Mouse (Mus musculus): ENCODE data around the gene Stx11.
"Not testable (repeated sequence)": the region's sequence is repeated elsewhere in the genome, so short reads cannot be mapped to it uniquely, and the experiment has no call there.

Gene Stx11

DNA sequence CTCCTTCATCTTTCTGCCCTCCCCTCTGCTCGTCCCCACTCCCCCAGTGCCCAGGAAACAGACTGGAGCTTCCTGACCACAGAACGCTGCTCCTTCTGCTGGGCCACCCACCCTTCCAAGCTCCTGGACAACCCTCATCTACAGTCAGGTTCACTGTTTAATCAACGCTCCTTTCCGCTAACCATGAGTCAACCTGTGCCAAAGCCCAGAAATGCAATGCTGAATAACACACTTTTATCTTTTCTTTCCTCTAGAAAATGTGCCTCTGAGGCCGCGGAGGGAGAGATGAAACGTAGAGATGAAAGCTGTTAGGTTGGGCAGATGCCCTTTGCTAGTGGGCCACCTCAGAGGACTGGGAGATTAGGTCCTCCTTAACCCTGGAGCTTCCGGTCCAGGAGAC lies 2.6 kb downstream of the Stx11 start:
- DNase-seq (ENCODE audit: low read depth, low spot score), result no peak

- DNase-seq (ENCODE audit: low read depth, low spot score), result no peak
These were observed 6.8 kb downstream of the Stx11 start for GRCm38 (mm10) chr10:12957271-12957670.

DNA sequence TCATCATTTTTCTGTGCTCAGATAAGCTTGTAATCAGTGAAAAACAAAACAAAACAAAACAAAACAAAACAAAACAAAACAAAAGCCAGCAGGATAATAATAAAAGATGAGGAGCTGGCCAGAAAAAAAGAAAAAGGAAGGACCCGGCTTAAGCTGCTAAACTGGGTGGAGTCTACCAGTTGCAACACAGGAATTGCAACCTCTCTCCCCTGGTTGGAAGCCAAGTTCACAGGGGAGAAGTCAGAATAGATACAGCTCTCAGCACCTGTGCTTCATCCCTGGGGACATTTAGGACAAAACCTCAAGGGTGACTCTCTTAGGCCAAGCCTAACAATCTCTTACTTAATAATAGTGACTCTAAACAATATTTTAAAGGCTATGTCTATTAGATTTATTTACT lies 8.3 kb downstream of the Stx11 start:
- no peak for DNase-seq (ENCODE audit: low read depth, low spot score)

- not testable (repeated sequence) for DNase-seq (ENCODE audit: low read depth, low spot score)
These were observed 12.7 kb downstream of the Stx11 start for GRCm38 (mm10) chr10:12951358-12951757.

DNA sequence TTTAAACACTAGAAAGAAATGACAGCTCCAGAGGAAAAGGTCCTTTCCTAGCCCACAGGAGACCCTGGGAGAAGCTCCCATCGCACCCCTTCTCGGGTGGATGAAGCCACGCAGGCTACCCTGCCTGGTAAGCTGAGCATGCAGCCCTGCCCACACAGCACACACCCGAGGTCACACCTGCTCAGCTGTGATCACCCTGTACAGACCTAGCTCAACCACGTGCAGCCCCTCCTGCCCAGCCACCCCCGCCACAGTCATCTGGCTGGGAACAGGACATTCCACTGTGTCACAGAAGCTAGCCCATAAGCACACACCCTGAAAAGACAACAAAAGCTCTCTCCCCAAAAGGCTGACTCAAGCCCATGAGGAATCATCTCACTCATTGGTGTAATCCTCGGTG lies 14.8 kb downstream of the Stx11 start:
- DNase-seq (ENCODE audit: low read depth, low spot score), result no peak

DNA sequence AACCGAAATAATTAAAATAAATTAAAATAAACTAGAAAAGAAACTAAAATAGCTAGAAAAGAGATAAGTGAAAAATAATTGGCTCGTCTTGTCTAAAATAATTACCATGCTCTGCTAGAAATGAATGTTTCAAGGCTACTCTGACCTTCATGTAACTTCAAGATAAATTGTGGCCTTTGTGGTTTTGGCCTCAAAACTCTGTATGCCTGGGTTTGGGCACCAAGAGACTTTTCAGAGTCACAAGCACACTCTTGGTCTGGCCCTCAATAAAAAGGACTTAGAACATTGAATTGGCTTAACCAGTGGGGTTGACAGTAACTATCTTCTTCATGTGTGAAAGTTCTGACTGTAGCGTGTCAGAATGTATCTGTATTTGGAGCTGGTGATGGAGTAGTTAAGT lies 16.5 kb downstream of the Stx11 start:
- DNase-seq (ENCODE audit: low read depth, low spot score), result no peak

- no peak for DNase-seq (ENCODE audit: low read depth, low spot score)
These were observed 22.9 kb downstream of the Stx11 start for GRCm38 (mm10) chr10:12941018-12941761.

DNA sequence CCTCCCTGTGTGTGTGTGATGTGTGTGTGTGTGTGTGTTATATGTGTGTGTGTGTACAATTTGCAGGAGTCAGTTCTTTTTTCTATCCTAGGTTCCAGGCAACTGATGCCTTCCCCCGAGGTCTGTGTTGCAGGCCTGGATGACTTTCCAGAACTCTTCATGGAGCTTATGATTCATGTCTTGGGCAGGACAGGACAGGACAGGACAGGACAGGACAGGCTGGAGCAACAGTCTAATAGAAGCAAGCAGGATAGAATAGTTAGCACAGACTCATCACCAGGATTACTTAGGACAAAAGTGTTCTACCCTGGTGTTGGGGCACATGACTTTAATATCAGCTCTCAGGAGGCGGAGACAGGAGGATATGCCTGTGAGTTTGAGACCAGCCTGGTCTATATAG lies 25.3 kb downstream of the Stx11 start:
- DNase-seq (ENCODE audit: low read depth, low spot score), result no peak

DNA sequence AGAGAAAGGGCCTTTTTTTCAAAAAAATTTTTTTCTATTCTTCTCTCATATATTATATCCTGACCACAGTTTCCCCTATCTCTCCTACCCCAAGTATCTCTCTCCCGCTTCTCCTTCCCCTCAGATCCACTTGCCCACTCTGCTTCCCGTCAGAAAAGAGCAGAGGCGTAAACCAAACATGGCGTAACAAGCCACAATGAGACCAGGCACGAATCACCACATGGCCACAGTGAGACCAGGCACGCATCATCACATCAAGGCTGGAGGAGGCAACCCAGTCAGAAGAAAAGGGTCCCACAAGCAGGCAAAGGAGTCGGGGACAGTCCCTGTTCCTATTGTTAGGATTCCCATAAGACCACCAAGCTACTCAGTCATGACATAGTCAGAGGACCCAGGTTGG lies 28.0 kb downstream of the Stx11 start:
- DNase-seq (ENCODE audit: low read depth, low spot score), result no peak

- DNase-seq (ENCODE audit: low read depth, low spot score), result no peak
These were observed 28.5 kb downstream of the Stx11 start for GRCm38 (mm10) chr10:12935575-12935974.

- no peak for DNase-seq (ENCODE audit: low read depth, low spot score)
These were observed 32.4 kb downstream of the Stx11 start for GRCm38 (mm10) chr10:12931492-12932400.

DNA sequence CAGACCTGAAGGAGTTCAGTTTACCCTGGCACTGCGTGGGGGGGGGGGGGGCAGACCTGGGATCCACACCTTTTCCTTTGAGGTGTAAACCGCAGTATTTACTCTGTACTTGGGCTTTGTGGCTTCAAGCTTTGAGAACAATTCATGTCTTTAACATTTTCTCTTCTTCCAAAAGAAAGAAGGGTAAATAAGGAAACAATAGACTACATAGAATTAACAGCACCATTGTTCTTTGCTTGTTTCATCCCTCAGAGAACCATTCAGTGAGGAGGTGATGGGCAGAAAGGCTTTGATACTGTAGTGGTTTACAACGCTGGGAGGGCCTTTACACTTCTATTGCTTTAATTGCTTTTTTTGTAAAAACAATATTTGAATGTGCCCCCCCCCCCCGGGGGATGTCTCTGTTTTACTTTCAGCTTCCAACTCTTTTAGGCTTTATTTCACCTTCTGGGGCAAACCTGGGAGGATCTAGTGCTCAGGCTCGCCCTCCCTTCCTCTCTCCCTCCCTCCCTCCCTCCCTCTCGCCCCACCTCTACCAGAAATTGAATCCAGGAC lies 33.7 kb downstream of the Stx11 start:
- DNase-seq (ENCODE audit: low read depth, low spot score), result no peak

- no peak for DNase-seq (ENCODE audit: low read depth, low spot score)
These were observed 34.3 kb downstream of the Stx11 start for GRCm38 (mm10) chr10:12929857-12930174.

- DNase-seq (ENCODE audit: low read depth, low spot score), result no peak
These were observed 34.8 kb downstream of the Stx11 start for GRCm38 (mm10) chr10:12929149-12929856.

DNA sequence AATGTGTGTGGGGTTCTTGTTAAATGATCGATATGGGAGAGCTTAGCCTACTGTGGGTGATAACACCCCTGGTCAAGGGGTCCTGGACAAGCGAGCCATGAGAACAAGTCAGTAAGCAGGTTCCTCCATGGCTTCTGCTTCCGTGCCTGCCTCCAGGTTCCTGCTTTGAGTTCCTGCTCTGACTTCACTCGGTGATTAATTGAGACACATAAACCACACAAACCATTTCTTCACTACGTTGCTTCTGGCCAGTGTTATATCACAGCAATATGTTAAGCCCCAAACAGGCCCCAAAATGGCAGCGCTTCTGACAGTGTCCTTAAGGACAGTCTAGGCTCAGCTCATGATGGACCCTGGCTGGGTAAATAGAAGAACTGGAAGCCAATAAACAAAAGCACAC lies 35.9 kb downstream of the Stx11 start:
- DNase-seq (ENCODE audit: low read depth, low spot score), result no peak

DNA sequence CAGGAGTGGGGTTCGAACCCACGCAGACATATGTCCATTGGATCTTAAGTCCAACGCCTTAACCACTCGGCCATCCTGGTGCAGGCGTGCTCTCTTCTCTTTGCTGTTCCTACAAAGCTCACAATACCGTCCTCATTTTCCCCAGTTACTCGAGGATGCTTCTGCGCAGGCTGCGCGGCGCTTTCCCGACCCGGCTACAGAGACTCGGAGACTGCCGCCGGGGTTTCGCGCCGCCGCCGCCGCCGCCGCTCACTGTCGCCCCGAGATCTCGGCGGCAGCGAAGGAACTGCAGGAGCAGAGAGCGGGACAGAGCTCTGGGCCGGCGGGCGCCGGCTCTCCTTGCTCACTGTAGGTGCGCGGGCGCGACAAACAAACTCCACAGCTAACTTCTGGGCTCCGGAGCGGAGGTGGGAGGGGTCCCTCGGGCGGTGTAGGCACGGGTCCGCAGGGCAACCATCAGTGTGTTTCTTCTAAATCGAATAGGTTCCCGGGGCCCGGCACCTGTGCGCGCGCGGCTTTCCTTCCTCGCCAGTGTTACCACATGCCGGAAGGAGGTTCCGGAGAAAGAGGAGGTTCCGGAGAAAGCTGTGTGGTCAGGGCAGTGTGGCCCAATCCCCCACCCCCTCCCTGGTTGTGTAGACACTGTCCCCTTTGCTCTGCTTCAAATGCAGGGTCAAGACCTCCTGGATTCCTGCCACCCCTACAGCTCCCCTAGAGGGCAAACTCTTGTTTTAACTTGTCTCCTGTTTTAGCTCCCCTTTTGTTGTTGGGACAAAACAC lies 41.3 kb downstream of the Stx11 start:
- DNase-seq (ENCODE audit: low read depth, low spot score), result peak; percentile 83

DNA sequence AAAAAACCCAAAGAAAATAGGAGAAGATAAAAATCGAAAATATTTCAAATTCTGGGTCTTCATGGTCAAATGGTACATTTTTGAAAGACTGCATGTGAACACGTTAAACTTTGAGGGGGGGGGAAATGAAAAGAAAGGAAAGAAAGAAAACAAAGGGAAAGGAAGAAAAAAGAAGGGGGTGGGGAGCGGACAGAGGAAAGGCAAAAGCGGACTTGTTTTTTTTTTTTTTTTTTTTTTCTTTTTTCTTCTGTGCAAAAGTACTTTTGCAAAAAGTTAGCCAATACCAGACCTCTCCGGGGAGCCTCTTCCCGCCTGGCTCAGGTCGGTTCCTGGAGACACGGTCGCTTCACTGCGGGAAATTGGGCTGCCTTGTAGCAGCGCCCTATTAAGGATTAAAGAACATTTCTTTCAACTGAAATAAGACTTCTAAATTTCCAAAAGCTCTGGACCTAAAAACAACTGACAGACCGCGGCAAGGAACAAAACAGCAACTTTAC lies 42.0 kb downstream of the Stx11 start:
- DNase-seq (ENCODE audit: low read depth, low spot score), result no peak

GRCm38 (mm10) chr10:12921551-12922040 lies 42.5 kb downstream of the Stx11 start:
- no peak for DNase-seq (ENCODE audit: low read depth, low spot score)

DNA sequence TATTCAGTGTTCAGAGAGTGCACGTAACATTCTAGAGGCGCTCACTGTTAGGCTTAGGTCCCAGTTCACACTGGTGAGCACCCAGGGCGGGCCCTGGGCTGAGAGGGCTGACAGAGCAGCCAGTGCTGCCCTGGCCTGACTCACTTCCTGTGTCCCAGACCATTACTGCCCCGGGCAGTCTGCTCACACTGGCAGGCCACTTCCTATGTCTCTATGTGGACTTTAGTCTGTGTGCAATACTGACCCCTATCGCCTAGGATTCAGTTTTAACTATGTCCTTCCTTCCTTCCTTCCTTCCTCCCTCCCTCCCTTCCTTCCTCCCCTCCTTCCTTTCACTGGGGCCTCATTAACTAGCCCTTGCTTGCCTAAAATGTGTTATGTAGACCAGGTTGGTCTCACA lies 44.8 kb downstream of the Stx11 start:
- DNase-seq (ENCODE audit: low read depth, low spot score), result no peak

- DNase-seq (ENCODE audit: low read depth, low spot score), result no peak
These were observed 46.5 kb downstream of the Stx11 start for GRCm38 (mm10) chr10:12917626-12918025.

DNA sequence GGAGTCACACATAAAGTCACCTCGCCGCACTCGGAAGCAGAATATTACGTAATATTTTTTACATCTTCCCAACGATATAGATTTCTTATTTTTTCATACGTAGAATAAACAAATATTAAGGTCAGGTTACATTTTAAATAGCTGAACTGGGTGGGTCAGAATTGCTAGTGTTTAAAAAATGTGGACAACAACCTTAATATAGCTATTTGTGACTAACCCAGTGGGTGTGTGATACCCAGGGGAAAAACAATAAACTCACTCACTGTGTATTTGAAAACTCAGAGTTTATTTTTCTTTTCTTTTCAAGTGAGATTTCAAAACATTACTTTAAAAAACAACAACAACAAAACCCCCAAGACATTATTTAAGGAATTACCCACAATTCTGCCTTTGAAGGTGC lies 47.7 kb downstream of the Stx11 start:
- DNase-seq (ENCODE audit: low read depth, low spot score), result no peak

Measured in WW6 (cell line).